Mouse (Mus musculus): ENCODE results near the gene Dnajb5.
"Not testable (repeated sequence)": the region's sequence is repeated elsewhere in the genome, so short reads cannot be mapped to it uniquely, and the experiment has no call there.

Dnajb5 gene

DNA sequence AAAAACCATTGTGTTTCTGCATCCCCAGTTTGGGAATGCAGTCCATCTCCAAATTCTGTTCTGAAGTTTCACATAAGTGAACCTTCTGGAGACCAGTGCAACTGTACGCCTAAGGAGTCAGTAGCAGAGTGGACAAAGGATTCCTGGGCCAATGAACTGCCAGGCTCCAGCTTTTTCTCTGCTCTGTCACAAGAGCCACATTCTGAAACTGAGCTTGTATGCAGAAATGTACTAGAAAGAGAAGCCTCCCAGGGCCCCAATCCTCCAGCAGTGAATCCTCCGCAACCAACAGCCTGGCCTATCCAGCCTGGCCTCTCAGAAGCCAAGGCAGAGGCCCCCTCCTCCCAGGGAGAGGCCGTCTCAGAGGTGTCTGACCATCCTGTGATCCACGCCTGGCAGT lies 23.3 kb downstream of the Dnajb5 start:
- DNase-seq (ENCODE audit: low read depth): no peak

DNA sequence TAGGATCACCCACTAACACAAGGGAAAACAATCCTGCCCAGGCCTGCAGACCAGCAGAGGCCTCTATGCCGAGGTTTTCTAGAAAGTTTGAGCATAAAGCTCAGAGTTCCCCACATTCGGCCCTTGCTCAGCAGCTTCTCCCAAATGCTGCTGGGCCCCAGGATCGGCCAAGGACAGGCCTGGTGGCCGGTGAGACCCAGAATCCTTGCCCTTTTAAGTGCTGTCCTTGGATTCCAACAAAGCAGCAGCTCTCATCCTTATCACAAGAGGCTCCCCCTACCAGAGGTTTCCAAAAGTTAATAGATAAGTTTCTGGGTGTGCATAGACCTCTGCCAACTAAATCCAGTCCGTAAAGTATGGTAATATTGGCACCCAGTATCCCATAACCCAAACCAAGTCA lies 24.3 kb downstream of the Dnajb5 start:
- no peak for DNase-seq (ENCODE audit: low read depth)

DNA sequence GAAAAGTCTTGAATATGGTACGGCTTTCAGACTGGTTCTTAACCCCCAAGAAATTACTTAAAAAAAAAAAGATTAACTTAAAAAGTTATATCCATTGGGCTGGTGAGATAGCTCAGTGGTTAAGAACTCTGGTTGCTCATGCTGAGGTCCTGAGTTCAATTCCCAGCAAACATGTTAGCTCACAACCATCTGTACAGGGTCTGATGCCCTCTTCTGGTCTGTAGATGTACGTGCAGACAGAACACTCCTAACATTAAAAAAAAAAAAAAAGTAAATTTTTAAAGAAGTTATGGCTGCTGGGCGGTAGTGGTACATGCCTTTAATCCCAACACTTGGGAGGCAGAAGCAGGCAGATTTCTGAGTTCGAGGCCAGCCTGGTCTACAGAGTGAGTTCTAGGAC lies 28.4 kb downstream of the Dnajb5 start:
- DNase-seq (ENCODE audit: low read depth): peak; percentile 44

DNA sequence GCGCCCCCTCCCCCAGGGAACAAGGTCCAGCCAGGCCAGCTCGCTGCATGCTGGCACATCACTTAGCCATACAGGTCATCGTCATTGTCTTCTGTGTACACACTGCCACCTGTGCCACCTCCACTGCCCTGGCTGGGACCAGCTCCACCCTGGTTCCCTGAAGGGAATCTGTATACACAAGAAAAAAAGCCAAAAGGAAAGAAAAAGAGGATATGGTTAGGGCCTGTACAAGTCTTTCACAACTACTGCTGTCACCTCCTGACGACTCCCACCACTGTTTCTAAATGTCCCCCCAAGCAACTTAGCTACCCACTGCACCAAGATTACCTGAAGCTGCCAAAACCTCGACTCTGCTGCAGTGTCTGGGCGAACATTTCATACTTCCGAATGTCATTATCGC lies 30.9 kb downstream of the Dnajb5 start:
- DNase-seq (ENCODE audit: low read depth): not testable (repeated sequence)

DNA sequence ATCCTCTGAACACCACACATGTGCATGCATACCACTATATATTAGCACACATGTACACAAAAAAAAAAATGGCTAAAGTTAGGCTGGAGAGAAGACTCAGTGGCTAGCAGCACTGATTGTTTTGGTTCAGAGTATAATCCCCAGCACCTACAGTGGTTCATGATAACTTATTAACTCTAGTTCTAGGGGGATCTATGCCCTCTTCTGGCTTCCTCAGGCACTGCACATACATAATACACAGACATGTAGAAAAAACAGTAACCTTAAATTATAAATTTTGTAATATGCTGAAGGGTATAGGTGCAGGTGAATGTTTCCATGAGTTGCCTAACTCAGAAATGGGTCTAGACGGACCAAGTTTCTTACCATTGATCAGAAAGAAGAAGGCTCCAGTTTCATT lies 38.7 kb downstream of the Dnajb5 start:
- peak; percentile 37 for DNase-seq (ENCODE audit: low read depth)

DNA sequence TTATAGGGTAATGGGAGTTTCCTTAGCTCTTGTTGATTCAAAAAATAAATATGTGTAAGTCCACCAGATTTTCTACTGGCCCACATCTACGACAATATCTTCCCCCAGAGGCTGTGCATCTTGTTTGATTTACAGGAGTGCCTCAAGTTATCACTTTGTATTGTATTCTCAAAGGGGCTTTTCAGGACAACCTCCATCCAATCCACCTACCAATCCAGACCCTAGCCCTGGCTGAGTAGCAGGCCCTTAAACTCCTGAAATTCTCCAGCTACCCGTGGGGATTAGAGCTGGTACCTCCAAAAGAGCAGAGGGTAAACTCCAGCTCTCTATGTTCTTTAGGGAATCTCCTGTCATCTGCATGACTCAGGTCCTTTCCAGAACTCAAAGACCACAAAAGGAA lies 48.4 kb downstream of the Dnajb5 start:
- DNase-seq (ENCODE audit: low read depth): no peak

DNA sequence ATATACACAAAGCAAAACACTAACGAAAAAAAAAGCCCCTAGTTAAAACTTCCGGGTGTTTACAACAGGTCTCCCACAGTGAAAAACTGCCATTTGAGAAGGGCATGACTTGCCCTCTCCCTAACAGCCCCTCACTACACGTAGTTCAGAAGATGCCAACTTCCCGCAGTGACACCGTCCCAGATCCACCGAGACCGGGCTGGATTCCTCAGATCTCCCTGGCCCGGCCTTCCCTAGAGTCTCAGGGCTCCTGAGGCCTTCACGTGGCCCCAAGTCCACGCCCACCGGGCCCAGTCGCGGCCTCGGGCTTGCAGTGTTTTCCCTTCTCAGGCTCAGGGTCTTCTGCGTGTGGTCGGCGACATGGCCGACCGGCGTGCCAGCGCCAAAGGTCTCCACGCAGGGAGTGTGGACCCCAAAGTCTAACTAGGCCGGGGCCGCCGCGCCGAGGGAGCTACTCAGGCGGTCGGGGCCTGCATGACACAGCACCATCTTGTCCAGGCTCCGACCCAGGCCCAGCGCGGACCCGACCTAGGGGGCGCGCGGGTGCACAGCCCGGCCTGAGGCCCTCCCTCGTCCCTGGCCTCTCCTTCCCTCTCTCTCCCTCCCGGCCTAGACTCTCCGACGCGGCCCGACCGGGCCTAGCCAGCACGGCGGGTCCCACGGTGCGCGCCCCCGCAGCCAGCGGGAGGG lies 50.0 kb downstream of the Dnajb5 start:
- DNase-seq (ENCODE audit: low read depth): peak; percentile 85

DNA sequence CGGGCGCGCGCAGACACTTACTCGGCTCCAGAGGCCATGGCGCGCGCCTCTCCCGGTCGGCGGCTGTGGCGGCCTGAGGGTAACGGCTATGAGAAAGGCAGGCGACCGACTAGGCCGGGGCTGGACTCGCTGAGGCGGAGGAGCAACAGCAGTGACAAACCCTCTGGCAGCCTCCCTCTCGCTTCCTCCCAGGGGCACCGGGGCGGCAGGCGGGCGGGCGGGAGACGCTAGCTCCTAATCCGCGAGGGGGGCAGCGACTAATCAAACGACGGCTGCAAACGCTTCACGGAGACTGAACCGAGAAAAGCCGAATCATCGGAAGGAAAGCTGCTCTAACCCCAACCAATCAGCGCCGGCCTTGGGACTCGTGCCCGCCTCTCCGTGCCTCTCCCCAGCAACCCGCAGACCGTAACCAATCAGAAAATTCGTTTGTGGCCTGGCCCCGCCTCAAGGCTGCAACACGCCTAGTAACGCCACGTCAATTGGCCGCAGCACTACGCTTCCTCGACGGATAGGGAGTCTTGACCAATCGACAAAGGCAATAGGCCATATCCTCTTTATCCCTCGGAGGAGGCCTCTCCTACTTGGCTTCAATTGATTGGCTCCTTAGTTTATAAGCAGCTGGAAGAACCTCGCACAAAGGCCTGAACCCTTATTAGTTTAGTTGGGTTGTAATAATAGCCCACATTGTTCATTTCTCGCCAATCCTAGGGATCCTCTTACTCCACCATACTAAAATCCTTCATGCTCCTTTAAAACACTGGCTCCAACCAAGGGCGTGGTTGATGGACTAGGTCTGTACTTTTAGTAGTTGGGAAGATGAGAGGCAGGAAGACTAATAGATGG lies 50.8 kb downstream of the Dnajb5 start, which contains the start of gene Vcp:
Vcp (minus strand) TSS at position 367 of the 846 bp plus-strand sequence.
- DNase-seq (ENCODE audit: low read depth): peak; percentile 99

DNA sequence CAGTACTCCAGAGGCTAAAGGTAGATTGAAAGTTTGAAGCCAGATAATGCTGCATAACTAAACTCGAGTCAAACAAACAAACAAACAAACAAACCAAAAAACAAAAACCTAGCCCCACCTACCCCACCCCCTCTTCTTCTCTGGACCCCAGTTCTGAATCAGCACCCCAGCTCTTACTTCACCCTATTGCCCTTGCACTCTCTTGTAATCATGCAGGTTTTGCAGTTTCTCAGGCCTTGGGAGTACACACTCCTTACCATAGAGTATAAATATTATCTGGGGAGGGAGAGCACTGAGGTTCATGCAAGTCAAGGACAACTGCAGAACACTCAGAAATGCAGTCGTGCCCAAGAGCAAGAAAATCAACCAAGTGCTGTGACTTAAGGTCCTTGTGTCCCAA lies 51.7 kb downstream of the Dnajb5 start:
- DNase-seq (ENCODE audit: low read depth): no peak

DNA sequence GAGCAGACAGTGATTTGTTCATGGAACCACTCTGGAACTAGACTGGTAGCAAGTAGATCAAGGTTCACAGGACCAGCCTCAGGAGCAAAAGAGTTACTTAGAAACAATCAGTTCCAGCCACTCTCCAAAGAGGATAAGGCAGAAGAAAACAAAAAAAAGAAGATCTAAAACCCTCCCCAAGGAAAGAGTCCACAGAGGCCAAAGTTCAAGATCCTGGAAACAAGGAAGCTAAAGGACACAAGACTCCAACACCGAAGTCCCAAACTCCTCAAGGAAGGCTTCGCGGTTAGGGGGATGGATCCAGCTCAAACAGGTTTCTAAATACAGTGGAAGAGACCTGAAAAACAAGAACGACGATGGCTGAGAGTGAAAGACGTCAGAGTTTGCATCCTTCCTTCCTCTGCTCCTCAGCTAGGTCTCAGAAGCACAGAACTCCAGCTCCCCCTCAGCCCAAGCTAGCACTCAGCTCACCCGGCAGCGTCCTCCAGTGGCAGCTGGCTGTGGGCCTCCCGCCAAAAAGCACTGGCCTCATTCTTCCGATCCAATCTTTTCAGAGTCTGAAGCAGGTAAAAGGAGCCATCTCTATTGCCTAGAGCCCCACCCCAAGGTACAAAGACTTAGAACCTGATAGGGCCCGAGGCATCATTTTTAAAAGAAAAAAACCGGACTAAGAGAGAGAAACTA lies 53.3 kb downstream of the Dnajb5 start:
- no peak for DNase-seq (ENCODE audit: low read depth)

DNA sequence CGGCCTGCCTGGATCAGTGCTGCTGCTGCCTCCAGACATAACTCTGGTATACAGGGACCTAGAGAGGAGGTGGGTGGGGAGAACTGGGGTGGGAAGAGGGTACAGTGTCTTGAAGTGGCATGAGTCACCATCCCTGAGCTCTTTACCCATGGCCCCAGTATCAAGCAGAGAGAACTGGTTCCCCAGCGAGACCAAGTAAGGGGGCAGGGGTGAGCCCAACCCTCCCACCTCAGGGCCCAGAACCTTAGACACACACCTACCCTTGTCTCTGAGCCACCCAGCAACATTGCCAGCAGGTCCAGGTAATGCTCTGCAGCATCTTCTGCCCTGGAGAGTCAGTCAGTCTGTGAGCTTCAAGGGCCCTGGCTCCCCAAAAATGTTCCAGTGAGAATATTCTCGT lies 55.3 kb downstream of the Dnajb5 start:
- no peak for DNase-seq (ENCODE audit: low read depth)

DNA sequence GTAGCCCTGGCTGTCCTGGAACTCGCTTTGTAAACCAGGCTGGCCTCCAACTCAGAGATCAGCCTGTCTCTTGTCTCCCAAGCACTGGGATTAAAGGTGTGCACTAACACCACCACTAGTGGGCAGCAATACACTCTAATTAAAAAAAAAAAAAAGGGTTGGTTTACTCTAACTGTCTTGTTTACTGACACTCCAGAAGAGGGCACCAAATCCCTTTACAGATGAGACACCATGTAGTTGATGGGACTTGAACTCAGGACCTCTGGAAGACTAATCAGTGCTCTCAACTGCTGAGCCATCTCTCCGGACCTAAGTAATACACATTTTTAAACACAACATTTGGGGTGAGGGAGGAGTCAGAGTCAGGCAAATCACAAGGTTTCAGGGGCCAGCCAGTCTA lies 56.2 kb downstream of the Dnajb5 start:
- DNase-seq (ENCODE audit: low read depth): peak; percentile 87
